Mouse (Mus musculus) intestine, embryonic 16.5 days (tissue): ENCODE data around the gene Wdr90. TPM values are rescaled to one million over a fixed set of nuclear protein-coding genes. Genes with fewer than 3 reads are reported as not detected.

Source experiments
- ATAC-seq: fragments of 200-750 bp; cut with Nextera tagmentation; 2 replicates; pipeline ENCODE4 v1.8.0; 2017; ENCODE audit warnings: moderate TSS enrichment, moderate library complexity
- H3K27ac ChIP-seq: fragments of 300-500 bp; sonication (generic); 2 replicates; pipeline ENCODE4 v1.5.1; 2014; ENCODE audit warnings: mild to moderate bottlenecking, low read length
- H3K27me3 ChIP-seq: fragments of 300-500 bp; sonication (generic); replicated peaks from 2 replicates; pipeline ENCODE4 v1.6.1; 2014; ENCODE audit warnings: low read length, control low read depth, mixed read lengths; ENCODE audit not compliant: control insufficient read depth, insufficient read depth
- H3K36me3 ChIP-seq: fragments of 300-500 bp; sonication (generic); 2 replicates; pipeline ENCODE4 v1.6.1; 2014; ENCODE audit warnings: low read length, control low read depth; ENCODE audit not compliant: control insufficient read depth, insufficient read depth
- H3K4me1 ChIP-seq: fragments of 300-500 bp; sonication (generic); 2 replicates; pipeline ENCODE4 v1.6.1; 2014; ENCODE audit warnings: low read length, control low read depth, mixed read lengths; ENCODE audit not compliant: control insufficient read depth, insufficient read depth
- H3K4me2 ChIP-seq: fragments of 300-500 bp; sonication (generic); 2 replicates; pipeline ENCODE4 v1.6.1; 2014; ENCODE audit warnings: low read depth, low read length, control low read depth
- H3K4me3 ChIP-seq: fragments of 300-500 bp; sonication (generic); 2 replicates; pipeline ENCODE4 v1.5.1; 2014; ENCODE audit warnings: mild to moderate bottlenecking, low read length
- H3K9ac ChIP-seq: fragments of 300-500 bp; sonication (generic); 2 replicates; pipeline ENCODE4 v1.6.1; 2014; ENCODE audit warnings: low read depth, low read length
- H3K9me3 ChIP-seq: fragments of 300-500 bp; sonication (generic); 2 replicates; pipeline ENCODE4 v1.6.1; 2016; ENCODE audit warnings: low read length, control low read depth; ENCODE audit not compliant: control insufficient read depth
- WGBS: fragments of 180-500 bp; shearing (Covaris S2); extraction: QIAGEN DNeasy Blood & Tissue Kit; methylation state at CpG from one replicate; pipeline ENCODE4 v1.1.7; 2014; 5-methylcytosine and 5-hydroxymethylcytosine counted together
- polyA plus RNA-seq: library from polyadenylated mRNA; unstranded; fragments of >200 nt; fragmentation: Nextera tagmentation; extraction: Ambion mirVana; gene quantifications from 2 replicates; pipeline ENCODE4 v1.2.1, GENCODE M21; 2015

The Wdr90 gene
- 11.3 and 11.9 TPM in 2 replicates for polyA plus RNA-seq

DNA sequence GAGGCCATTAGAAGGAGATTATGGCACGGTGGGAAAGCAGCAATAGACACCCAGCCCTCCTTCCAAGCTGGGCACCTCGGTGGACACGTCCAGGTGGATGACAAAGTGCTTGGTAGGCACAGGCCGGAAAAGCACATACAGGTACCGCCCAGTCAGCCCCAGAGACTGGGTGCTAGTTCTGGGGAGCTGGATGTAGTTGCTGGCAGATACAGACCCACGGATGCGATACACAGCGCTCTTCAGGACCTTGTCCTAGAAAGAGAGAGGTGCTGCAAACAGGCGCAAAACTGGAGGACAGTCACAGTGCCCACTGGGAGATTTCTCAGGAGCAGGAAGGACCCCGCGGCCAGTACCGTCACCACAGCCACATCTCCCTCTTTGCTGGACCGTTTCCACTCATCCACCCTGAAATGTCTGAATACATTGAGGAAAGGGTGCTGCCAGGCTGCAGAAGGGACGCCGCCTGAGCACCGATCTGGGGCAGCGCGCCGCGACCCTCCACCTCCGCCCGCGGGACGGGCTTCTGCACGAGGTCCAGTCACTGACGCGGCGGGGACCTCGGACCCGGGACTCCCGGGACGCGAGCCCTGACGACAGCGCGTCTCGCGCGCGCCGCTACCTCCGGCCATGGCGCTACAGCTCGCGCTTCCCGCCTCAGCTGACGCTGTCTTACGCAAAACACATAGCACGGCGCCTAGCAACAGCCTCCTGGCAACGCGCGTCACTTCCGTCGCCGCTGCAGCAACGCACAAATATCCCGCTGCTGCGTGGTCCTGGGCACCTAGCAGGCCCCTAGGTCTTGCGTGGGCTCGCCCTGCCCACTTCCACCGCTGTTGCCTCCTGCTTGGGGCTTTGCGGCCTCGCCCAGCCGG, at the start of gene Wdr90:
TSS of gene Wdr90 (minus strand) at position 670 of the 872 bp plus-strand sequence.
- no peaks in the 10 kb centered on the region for H3K27me3 ChIP-seq
- peak within 1 kb of the TSS; percentile 75 for H3K4me3 ChIP-seq
- H3K9ac ChIP-seq = peak within 1 kb of the TSS; percentile 86
- H3K36me3 ChIP-seq = no peaks in the 10 kb centered on the region
- peaks cover 24% of the 10 kb centered on the region for H3K4me1 ChIP-seq
- 2% methylated on average over 65 of the region's 65 CpGs for WGBS
- ATAC-seq = peak; percentile 92
- peak within 1 kb of the TSS; percentile 78 for H3K27ac ChIP-seq
- H3K9me3 ChIP-seq = no peaks in the 10 kb centered on the region
- peak within 1 kb of the TSS; percentile 96 for H3K4me2 ChIP-seq

DNA sequence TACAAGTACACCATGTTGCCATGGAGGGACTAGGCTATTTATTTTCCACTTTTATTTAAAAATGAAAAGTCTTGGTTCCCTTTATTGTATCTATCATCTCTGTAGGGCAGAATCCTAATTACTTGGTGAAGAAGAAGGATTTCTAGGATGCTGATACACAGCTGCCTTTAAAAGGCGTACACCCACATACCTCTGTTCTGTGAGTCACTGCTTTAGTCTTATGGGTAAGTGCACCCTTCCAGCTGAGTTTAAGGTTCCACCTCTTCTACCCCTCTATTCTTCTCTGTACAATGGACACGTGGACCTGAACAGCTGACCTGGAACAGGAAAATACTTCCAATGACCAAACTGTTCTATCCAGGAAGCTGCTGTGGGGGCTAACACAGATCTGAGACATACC, 46.3 kb upstream of the Wdr90 start:
- no peak overlapping the region for H3K27ac ChIP-seq
- no peak overlapping the region for H3K4me3 ChIP-seq
- WGBS = 88% methylated on average over 2 of the region's 2 CpGs
- H3K9me3 ChIP-seq = no peaks in the 10 kb centered on the region
- H3K4me2 ChIP-seq = no peak overlapping the region
- H3K27me3 ChIP-seq = no peaks in the 10 kb centered on the region
- no peak overlapping the region for H3K9ac ChIP-seq
- peaks cover 3% of the 10 kb centered on the region; the same call in 1 of the 2 replicates for H3K4me1 ChIP-seq
- H3K36me3 ChIP-seq = no peaks in the 10 kb centered on the region
- no peak for ATAC-seq

DNA sequence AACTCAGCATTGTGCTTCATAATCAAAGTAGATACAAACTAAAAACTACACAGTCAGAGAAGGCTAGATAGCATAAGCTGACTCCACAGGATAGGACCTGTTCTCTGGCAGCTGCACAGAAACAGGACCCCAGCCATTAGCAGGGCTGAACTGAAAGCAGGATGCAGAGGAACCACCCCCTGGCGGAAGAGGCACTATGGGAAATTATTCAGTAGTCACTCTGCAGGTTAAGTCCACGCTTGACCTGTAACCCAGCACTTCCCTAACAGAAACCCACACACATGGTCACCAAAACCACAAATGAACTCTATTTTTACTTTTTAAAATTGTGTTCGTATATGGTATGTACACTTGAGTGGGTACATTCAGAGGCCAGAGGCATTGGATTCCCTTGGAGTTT, 41.8 kb upstream of the Wdr90 start:
- Histone ChIP-seq H3K27ac (no peak overlapping the region), H3K4me3 (no peak overlapping the region), H3K4me1 (no peaks in the 10 kb centered on the region), H3K27me3 (no peaks in the 10 kb centered on the region), H3K9ac (no peak overlapping the region), H3K4me2 (no peak overlapping the region), H3K9me3 (no peaks in the 10 kb centered on the region), H3K36me3 (0 out of 2 replicates have a peak, but pooled peaks cover 5% of the 10 kb centered on the region)
- ATAC-seq = no peak
- WGBS = 84% methylated on average over 3 of the region's 3 CpGs

DNA sequence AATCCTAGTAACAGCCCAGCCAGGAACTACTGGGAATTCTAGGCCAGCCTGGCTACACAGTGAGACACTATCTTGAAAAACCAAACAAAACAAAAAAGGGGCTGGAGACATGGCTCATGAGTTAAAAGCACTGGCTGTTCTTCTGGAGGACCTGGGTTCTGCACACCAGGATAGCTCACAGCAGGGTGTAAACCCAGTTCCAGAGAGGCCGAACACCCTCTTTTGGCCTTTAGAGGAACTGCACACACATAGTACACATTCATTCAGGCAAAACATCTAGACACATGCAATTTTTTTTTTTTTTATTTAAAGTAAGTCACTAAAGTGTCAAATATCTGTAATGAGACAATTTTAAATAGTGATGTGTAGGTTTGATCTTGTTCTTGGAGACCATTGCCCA, 38.9 kb upstream of the Wdr90 start:
- no peaks in the 10 kb centered on the region for H3K9me3 ChIP-seq
- H3K4me1 ChIP-seq = no peaks in the 10 kb centered on the region
- H3K4me2 ChIP-seq = no peak overlapping the region
- no peaks in the 10 kb centered on the region for H3K27me3 ChIP-seq
- no peak overlapping the region for H3K4me3 ChIP-seq
- H3K9ac ChIP-seq = no peak overlapping the region
- 0 out of 2 replicates have a peak, but pooled peaks cover 5% of the 10 kb centered on the region for H3K36me3 ChIP-seq
- WGBS = 97% methylated on average over 1 of the region's 1 CpGs
- no peak overlapping the region for H3K27ac ChIP-seq
- ATAC-seq = no peak

DNA sequence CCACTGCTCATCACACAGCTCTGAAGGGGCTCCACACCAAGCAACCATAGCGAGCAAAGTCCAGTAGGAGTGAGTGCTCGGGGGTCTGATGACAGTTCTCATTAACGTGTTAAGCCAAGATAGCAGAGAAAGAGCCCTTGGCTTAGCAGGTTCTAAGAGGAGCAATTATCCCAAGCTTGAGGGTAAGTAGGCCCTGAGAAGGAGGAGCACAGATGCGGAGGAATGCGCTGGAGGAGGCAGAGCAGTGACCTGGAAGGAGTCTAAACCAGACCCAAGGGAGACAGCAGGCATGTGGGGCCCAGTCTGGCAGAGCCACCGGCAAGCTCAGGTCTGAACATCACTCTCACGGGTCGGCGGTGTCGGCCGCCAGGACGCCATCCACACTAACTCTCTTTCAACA, 34.6 kb upstream of the Wdr90 start:
- 73% methylated on average over 12 of the region's 12 CpGs for WGBS
- Histone ChIP-seq H3K9ac (no peak overlapping the region), H3K4me1 (no peaks in the 10 kb centered on the region), H3K4me2 (no peak overlapping the region), H3K27me3 (no peaks in the 10 kb centered on the region), H3K9me3 (no peaks in the 10 kb centered on the region), H3K36me3 (0 out of 2 replicates have a peak, but pooled peaks cover 5% of the 10 kb centered on the region), H3K4me3 (no peak overlapping the region), H3K27ac (no peak overlapping the region)
- ATAC-seq = no peak

GRCm38 (mm10) chr17:25895415-25895814, 34.1 kb upstream of the Wdr90 start:
- H3K9ac ChIP-seq = no peak overlapping the region
- ATAC-seq = no peak
- no peak overlapping the region for H3K27ac ChIP-seq
- H3K36me3 ChIP-seq = 0 out of 2 replicates have a peak, but pooled peaks cover 3% of the 10 kb centered on the region
- no peaks in the 10 kb centered on the region for H3K4me1 ChIP-seq
- H3K9me3 ChIP-seq = no peaks in the 10 kb centered on the region
- H3K4me2 ChIP-seq = no peak overlapping the region
- H3K27me3 ChIP-seq = no peaks in the 10 kb centered on the region
- H3K4me3 ChIP-seq = no peak overlapping the region
- WGBS = 51% methylated on average over 2 of the region's 2 CpGs

GRCm38 (mm10) chr17:25893975-25894617, 32.8 kb upstream of the Wdr90 start:
- no peak overlapping the region for H3K9ac ChIP-seq
- H3K27me3 ChIP-seq = no peaks in the 10 kb centered on the region
- H3K4me3 ChIP-seq = no peak overlapping the region
- no peaks in the 10 kb centered on the region for H3K36me3 ChIP-seq
- ATAC-seq = peak; percentile 82
- no peaks in the 10 kb centered on the region for H3K9me3 ChIP-seq
- H3K4me2 ChIP-seq = no peak overlapping the region
- 28% methylated on average over 2 of the region's 2 CpGs for WGBS
- no peak overlapping the region for H3K27ac ChIP-seq
- no peaks in the 10 kb centered on the region for H3K4me1 ChIP-seq

GRCm38 (mm10) chr17:25888837-25889236, 27.5 kb upstream of the Wdr90 start:
- WGBS = 88% methylated on average over 3 of the region's 3 CpGs
- ATAC-seq = no peak
- H3K9me3 ChIP-seq = no peaks in the 10 kb centered on the region
- no peak overlapping the region for H3K9ac ChIP-seq
- no peaks in the 10 kb centered on the region for H3K36me3 ChIP-seq
- no peaks in the 10 kb centered on the region for H3K4me1 ChIP-seq
- H3K4me2 ChIP-seq = no peak overlapping the region
- H3K27ac ChIP-seq = no peak overlapping the region
- no peak overlapping the region for H3K4me3 ChIP-seq
- H3K27me3 ChIP-seq = no peaks in the 10 kb centered on the region

- no peak for ATAC-seq
- whole genome bisulfite sequencing = 74% methylated on average over 10 of the region's 10 CpGs
- 0 out of 2 replicates have a peak overlapping the region, but pooled peaks have one; percentile 17 for H3K27ac ChIP-seq
- no peaks in the 10 kb centered on the region for H3K9me3 ChIP-seq
- H3K4me3 ChIP-seq = no peak overlapping the region
- H3K36me3 ChIP-seq = peaks cover 6% of the 10 kb centered on the region; the same call in 1 of the 2 replicates
- H3K27me3 ChIP-seq = no peaks in the 10 kb centered on the region
- H3K4me1 ChIP-seq = no peaks in the 10 kb centered on the region
- no peak overlapping the region for H3K4me2 ChIP-seq
- no peak overlapping the region for H3K9ac ChIP-seq
These were observed 26.2 kb upstream of the Wdr90 start for GRCm38 (mm10) chr17:25887467-25887866.
